Mouse (Mus musculus): ENCODE results near the gene Sorbs1.

DNA sequence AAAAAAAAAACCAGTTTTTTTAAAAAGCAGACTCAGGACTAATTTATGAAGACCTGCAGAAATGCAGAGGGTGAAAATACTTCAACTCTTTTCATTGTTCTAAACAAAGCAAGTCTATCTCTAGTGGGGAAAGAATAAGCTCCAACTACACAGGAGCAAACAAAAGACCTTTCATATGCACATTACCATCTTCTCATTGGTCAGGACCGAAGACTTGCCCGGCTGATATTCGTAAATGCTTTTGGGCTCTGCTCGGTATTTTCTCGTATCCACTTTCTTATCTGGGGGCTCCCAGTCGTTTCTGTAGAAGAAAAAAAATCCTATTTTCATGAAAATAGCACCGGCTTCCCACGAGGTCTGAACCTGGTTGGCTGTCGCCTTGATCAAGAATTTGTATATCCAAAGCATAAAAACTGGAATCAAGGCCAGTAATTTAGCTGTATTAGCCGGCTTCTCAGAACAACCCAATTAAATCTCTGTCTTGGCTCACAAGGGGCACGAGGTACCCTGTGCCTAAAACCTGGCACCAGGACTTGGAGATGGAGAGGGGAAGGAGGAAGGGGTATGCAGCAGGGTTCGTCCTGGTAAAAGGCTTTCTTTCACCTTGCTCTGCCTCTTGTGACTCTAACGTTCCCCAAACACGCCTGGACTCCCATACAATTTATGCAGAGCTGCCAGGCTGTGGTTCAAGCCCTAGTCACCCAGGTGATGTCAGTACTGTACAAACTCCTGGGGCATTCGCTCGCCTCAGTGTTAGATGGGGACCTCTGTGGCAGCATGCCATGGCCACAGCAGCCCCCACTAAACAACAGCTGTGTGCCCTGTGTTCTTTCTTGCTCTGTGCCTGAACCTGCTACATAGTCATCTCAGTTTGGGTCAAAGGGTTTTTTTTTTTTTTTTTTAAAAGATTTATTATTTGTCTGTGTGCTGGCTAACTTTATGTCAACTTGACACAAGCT lies 163.6 kb downstream of the Sorbs1 start:
- TF ChIP-seq CTCF (IDR thresholded peaks at IDR 0.05; ENCODE audit: low read depth, low read length) (no peak), POLR2A (IDR thresholded peaks at IDR 0.05; ENCODE audit: insufficient read depth, low read length) (no peak), EP300 (IDR thresholded peaks at IDR 0.05; ENCODE audit: insufficient read depth, low read depth, low read length) (no peak)
